Comparison of ENCODE assay signal across 8 mouse cellular contexts in the genomic region with DNA sequence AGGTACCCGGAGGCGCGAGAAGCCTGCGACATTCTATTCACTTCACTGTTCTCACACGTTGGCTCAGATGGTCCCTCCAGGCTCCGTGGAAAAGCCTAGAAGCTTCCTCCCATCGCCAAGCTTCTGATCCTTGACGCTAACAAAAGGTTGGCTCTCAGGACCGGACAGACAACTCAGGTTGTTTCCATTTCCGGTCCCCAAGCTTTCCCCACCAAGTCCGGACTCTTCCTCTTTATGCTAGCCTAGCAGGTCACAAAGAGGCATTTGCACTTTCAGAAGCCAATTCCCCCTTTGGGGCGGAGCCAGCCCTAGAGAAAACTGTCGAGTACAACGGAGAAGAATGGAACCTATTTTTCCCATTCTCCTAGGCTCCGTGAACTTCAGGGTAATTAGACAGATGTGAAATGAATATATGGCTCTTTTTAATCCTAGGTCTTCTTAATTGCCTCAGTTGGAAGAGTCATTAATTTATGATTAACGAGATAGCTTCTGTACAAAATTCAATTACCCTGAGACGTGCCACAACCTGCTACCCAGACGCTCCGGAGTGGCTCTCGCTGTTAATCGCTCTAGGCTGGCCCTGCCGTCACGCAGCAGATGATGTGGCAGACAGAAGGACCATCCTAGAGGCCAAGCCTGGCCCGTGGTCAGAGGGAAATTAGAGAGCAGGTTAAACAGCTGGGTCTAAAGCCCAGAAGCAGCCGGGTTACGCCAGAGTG.
A peak's percentile ranks its signal among the peaks of the same experiment; 100 is the strongest.
DNase-seq lines count a peak whose midpoint lies in the region; ATAC-seq lines count a peak whose summit lies in the region.

No protein-coding gene starts in this region.

- H3K36me3 ChIP-seq in hindbrain, embryonic 10.5 days = no peaks in the 10 kb centered on the region
- no peaks in the 10 kb centered on the region for H3K36me3 ChIP-seq in neural tube, embryonic 12.5 days

- no peak overlapping the region for H3K4me3 ChIP-seq in hindbrain, embryonic 10.5 days
- no peak overlapping the region for H3K4me3 ChIP-seq in neural tube, embryonic 12.5 days

- H3K27ac ChIP-seq in hindbrain, embryonic 10.5 days = peak overlapping the region; percentile 70
- 0 out of 2 replicates have a peak overlapping the region, but pooled peaks have one; percentile 22 for H3K27ac ChIP-seq in neural tube, embryonic 12.5 days

- no peaks in the 10 kb centered on the region for H3K9me3 ChIP-seq in hindbrain, embryonic 10.5 days
- H3K9me3 ChIP-seq in neural tube, embryonic 12.5 days = no peaks in the 10 kb centered on the region

- DNase-seq in spleen, postnatal 10 days (ENCODE audit: low spot score in 2 of 2) = peak; percentile 9 to 24
- no peak for DNase-seq in spleen, postnatal 14 days (ENCODE audit: low spot score in 2 of 2)
- DNase-seq in gastrocnemius, adult 18-20 months (ENCODE audit: low spot score) = peak; percentile 45
- peak; percentile 21 for DNase-seq in hindbrain, embryonic 10.5 days (ENCODE audit: low spot score)
- DNase-seq in liver = peak; percentile 22

- no peak overlapping the region for H3K9ac ChIP-seq in neural tube, embryonic 12.5 days

- 47% methylated on average over 26 of the region's 26 CpGs for WGBS in hindbrain, embryonic 10.5 days
- 22% methylated on average over 26 of the region's 26 CpGs for WGBS in neural tube, embryonic 12.5 days

- peak; percentile 79 for ATAC-seq in neural tube, embryonic 12.5 days (ENCODE audit: low FRiP score, low read depth)
- ATAC-seq in frontal cortex, adult (ENCODE audit: low TSS enrichment) = no peak
- ATAC-seq in inflammation-experienced regulatory T-cells, adult 6 months = no peak

- peaks cover 35% of the 10 kb centered on the region for H3K4me1 ChIP-seq in hindbrain, embryonic 10.5 days (replicated peaks)
- H3K4me1 ChIP-seq in neural tube, embryonic 12.5 days = peaks cover 29% of the 10 kb centered on the region

- H3K4me2 ChIP-seq in neural tube, embryonic 12.5 days (replicated peaks) = peak overlapping the region; percentile 41

- H3K27me3 ChIP-seq in hindbrain, embryonic 10.5 days (ENCODE audit: insufficient read depth, poor library complexity, severe bottlenecking) = no peaks in the 10 kb centered on the region
- H3K27me3 ChIP-seq in neural tube, embryonic 12.5 days (replicated peaks) = no peaks in the 10 kb centered on the region

Comparison
In these comparisons a context has a peak if more than half of its experiments do, and no peak if none do; other contexts are left out.
1. DNase-seq: peak in spleen, postnatal 10 days (2 of 2), gastrocnemius, adult 18-20 months (single experiment), hindbrain, embryonic 10.5 days (single experiment) and liver (single experiment); none in spleen, postnatal 14 days (0 of 2).